Mouse (Mus musculus) CD4-positive naive resting alpha-beta T cell, adult 57 days (primary cell): Measurements from ENCODE around the gene Vmn1r179. TPM values are rescaled to one million over a fixed set of nuclear protein-coding genes. Genes with fewer than 3 reads are reported as not detected.

Experiments used
- total RNA-seq: library from RNA; stranded (reverse); gene quantifications from one replicate; pipeline ENCODE4 v1.2.4, GENCODE M21; 2023

Vmn1r179 gene
- total RNA-seq = not detected

GRCm38 (mm10) chr7:23926678-23927077 lies at the start of gene Vmn1r179:
Gene Vmn1r179, plus strand, starts transcription at chr7:23926978.

DNA sequence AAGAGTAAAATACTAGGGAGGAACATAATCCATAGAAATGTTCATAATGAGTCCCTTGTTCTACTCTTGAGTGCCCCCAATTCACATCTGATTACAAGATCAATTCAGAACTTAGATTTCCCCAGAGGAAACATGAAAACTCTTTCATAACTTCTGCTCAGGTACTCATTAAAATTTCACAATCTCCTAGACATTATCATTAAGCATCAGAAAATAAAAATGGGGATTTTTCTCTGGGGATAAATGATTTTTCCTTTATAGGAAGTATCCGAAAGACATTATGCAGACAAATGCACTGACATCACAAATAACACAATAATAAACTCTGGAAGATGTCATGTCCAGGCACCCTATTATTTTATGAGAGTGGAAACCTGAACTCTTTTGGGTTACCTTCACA lies 35.1 kb upstream of the Vmn1r179 start, which contains the start of gene Vmn1r178:
TSS of gene Vmn1r178 (plus strand) at position 301 of the 400 bp plus-strand sequence.

GRCm38 (mm10) chr7:23950332-23950731 lies 23.6 kb downstream of the Vmn1r179 start, which contains the start of gene Vmn1r180:
Gene Vmn1r180, plus strand, starts transcription at chr7:23950632.

GRCm38 (mm10) chr7:23974315-23974714 lies 47.5 kb downstream of the Vmn1r179 start, which contains the start of gene Vmn1r181:
Gene Vmn1r181, plus strand, starts transcription at chr7:23974615.

Other genes starting within 250 kb of the Vmn1r179 start
- gene Vmn1r173, start 226.3 kb upstream of the Vmn1r179 start, total RNA-seq = not detected
- not detected for gene Vmn1r174, start 174.7 kb upstream of the Vmn1r179 start, total RNA-seq
- gene Vmn1r175, start 116.3 kb upstream of the Vmn1r179 start, total RNA-seq = not detected
- not detected for gene Vmn1r176, start 89.6 kb upstream of the Vmn1r179 start, total RNA-seq
- gene Vmn1r177, start 60.5 kb upstream of the Vmn1r179 start, total RNA-seq = not detected
- gene Vmn1r178, start 35.0 kb upstream of the Vmn1r179 start, total RNA-seq = not detected
- not detected for gene Vmn1r180, start 23.7 kb downstream of the Vmn1r179 start, total RNA-seq
- not detected for gene Vmn1r181, start 47.6 kb downstream of the Vmn1r179 start, total RNA-seq
- not detected for gene V1rd19, start 74.7 kb downstream of the Vmn1r179 start, total RNA-seq
- not detected for gene Vmn1r183, start 126.3 kb downstream of the Vmn1r179 start, total RNA-seq
- 32.1 TPM for gene Zfp180, start 154.9 kb downstream of the Vmn1r179 start, total RNA-seq
- 2.5 TPM for gene Zfp112, start 185.3 kb downstream of the Vmn1r179 start, total RNA-seq
- gene Zfp235, start 207.2 kb downstream of the Vmn1r179 start, total RNA-seq = 6.9 TPM
- gene Zfp114, start 248.1 kb downstream of the Vmn1r179 start, total RNA-seq = not detected